Mouse (Mus musculus): ENCODE results near the gene Ppp1r13b. TPM values are rescaled to one million over a fixed set of nuclear protein-coding genes. Genes with fewer than 3 reads are reported as not detected.
A peak's percentile ranks its signal among the peaks of the same experiment; 100 is the strongest.

Gene Ppp1r13b
- polyA plus RNA-seq, 1 experiment from 2014 or later, result 22.9 TPM

GRCm38 (mm10) chr12:111896908-111897661, 10.8 kb downstream of the Ppp1r13b start:
- ATAC-seq (ENCODE audit: insufficient read depth, low FRiP score, low read depth), result peak; percentile 84
- no peak overlapping the region for H3K9ac ChIP-seq
- no peaks in the 10 kb centered on the region for H3K27me3 ChIP-seq (replicated peaks)
- 33% methylated on average over 7 of the region's 7 CpGs for WGBS
- H3K9me3 ChIP-seq, result no peaks in the 10 kb centered on the region
- no peak overlapping the region for H3K4me2 ChIP-seq
- H3K36me3 ChIP-seq, result no peaks in the 10 kb centered on the region
- peaks cover 31% of the 10 kb centered on the region for H3K4me1 ChIP-seq
- no peak overlapping the region for H3K4me3 ChIP-seq (replicated peaks)
- peak overlapping the region; percentile 77 for H3K27ac ChIP-seq

DNA sequence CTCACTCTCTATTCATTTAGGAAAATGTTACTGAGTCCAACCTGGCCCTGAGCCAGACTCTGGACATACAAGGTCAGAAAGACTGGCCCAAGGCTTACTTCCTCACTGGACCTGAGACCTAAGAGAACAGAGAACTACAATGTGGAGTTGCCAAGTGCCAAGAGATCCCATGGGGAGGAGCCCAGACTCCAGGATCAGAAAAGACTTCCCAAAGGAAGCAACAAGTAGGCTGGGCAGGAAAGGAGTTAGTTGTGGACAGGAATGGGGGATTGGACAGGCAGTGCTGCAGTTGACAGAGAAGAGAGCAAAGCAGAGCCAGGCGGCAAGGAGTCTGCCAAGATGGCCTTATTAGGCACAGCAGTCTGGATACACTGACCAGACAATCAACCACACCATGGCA, 13.8 kb downstream of the Ppp1r13b start:
- H3K4me1 ChIP-seq, result peaks cover 28% of the 10 kb centered on the region
- peak overlapping the region; percentile 44; the same call in 1 of the 2 replicates for H3K27ac ChIP-seq
- H3K9me3 ChIP-seq, result no peaks in the 10 kb centered on the region
- ATAC-seq (ENCODE audit: insufficient read depth, low FRiP score, low read depth), result no peak
- no peak overlapping the region for H3K4me2 ChIP-seq
- H3K4me3 ChIP-seq (replicated peaks), result no peak overlapping the region
- 60% methylated on average over 1 of the region's 1 CpGs for WGBS
- no peaks in the 10 kb centered on the region for H3K36me3 ChIP-seq
- no peaks in the 10 kb centered on the region for H3K27me3 ChIP-seq (replicated peaks)
- H3K9ac ChIP-seq, result no peak overlapping the region

- peaks cover 20% of the 10 kb centered on the region for H3K4me1 ChIP-seq
- WGBS, result 100% methylated on average over 1 of the region's 1 CpGs
- ATAC-seq (ENCODE audit: insufficient read depth, low FRiP score, low read depth), result no peak
- H3K36me3 ChIP-seq, result no peaks in the 10 kb centered on the region
- no peaks in the 10 kb centered on the region for H3K27me3 ChIP-seq (replicated peaks)
- H3K27ac ChIP-seq, result no peak overlapping the region
- H3K4me3 ChIP-seq (replicated peaks), result no peak overlapping the region
- no peak overlapping the region for H3K9ac ChIP-seq
- H3K9me3 ChIP-seq, result no peaks in the 10 kb centered on the region
- no peak overlapping the region for H3K4me2 ChIP-seq
These were observed 14.9 kb downstream of the Ppp1r13b start for GRCm38 (mm10) chr12:111892981-111893380.

DNA sequence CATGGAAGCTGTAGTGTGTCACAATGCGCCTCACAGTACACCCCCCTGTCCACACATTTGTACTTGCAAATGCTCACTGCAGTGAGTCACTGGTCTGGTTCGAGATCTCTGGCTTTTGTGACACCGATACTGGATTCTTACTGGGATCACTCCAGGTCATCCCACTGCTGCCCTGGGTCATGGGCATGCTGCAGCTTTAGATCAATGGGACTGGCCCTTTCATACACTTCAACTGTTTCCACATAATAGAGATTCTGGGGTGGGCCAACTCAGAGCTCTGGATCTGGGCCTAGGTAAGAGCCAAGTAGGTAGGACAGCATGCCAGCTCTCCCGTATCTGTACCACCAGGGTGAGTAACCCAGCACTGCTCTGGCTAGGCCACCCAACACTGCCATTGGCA, 16.1 kb downstream of the Ppp1r13b start:
- Histone ChIP-seq H3K9me3 (no peaks in the 10 kb centered on the region), H3K27ac (no peak overlapping the region), H3K4me2 (no peak overlapping the region), H3K4me3 (replicated peaks) (no peak overlapping the region), H3K9ac (no peak overlapping the region), H3K27me3 (replicated peaks) (no peaks in the 10 kb centered on the region), H3K4me1 (peaks cover 11% of the 10 kb centered on the region; the same call in 1 of the 2 replicates), H3K36me3 (no peaks in the 10 kb centered on the region)
- ATAC-seq (ENCODE audit: insufficient read depth, low FRiP score, low read depth), result no peak
- 85% methylated on average over 4 of the region's 4 CpGs for WGBS

DNA sequence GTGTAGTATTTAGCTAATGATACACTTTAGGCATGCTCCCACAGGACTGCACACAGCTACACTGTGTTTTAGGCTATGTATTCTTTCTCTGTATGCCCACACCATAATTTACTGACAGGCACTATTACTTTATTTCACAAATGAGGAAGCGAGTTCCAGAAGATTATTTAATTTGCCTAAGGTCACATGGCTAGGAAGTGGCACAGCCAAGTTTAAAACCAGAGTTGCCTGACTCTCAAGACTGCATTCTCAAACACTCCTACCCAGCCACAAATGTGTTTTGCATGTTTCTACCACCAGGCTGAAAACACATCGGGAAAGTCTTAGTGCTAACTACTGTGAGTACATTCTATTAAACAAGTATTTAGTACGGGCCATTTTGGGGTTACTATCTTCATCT, 18.7 kb downstream of the Ppp1r13b start:
- Histone ChIP-seq H3K36me3 (no peaks in the 10 kb centered on the region), H3K4me2 (no peak overlapping the region), H3K4me1 (peaks cover 2% of the 10 kb centered on the region; the same call in 1 of the 2 replicates), H3K27ac (no peak overlapping the region), H3K9ac (no peak overlapping the region), H3K9me3 (no peaks in the 10 kb centered on the region), H3K4me3 (replicated peaks) (no peak overlapping the region), H3K27me3 (replicated peaks) (no peaks in the 10 kb centered on the region)
- 80% methylated on average over 3 of the region's 3 CpGs for WGBS
- no peak for ATAC-seq (ENCODE audit: insufficient read depth, low FRiP score, low read depth)

- H3K36me3 ChIP-seq, result no peaks in the 10 kb centered on the region
- no peaks in the 10 kb centered on the region for H3K9me3 ChIP-seq
- 82% methylated on average over 4 of the region's 4 CpGs for WGBS
- no peak overlapping the region for H3K4me3 ChIP-seq (replicated peaks)
- H3K27ac ChIP-seq, result no peak overlapping the region
- no peak overlapping the region for H3K4me2 ChIP-seq
- no peak for ATAC-seq (ENCODE audit: insufficient read depth, low FRiP score, low read depth)
- no peak overlapping the region for H3K9ac ChIP-seq
- H3K27me3 ChIP-seq (replicated peaks), result no peaks in the 10 kb centered on the region
- no peaks in the 10 kb centered on the region for H3K4me1 ChIP-seq
These were observed 19.5 kb downstream of the Ppp1r13b start for GRCm38 (mm10) chr12:111888303-111888864.

DNA sequence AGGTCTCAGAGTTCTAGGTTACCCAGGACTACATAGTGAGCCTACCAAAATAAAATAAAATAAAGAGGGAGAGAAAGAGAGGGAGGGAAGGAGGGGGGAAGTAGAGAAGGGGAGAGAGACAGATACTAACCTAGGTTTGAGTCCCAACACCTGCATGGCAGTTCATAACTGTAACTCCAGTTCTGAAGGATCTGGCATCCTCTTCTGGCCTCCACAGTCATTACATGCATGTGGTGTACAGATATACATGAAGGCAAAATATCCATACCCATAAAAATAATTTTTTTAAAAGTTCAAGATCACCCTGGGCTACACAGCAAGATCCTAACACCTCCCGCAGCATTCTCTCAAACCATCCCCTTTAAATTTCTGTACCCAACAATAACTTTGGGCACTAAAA, 20.9 kb downstream of the Ppp1r13b start:
- no peak overlapping the region for H3K4me2 ChIP-seq
- H3K4me3 ChIP-seq (replicated peaks), result no peak overlapping the region
- no peak overlapping the region for H3K27ac ChIP-seq
- no peaks in the 10 kb centered on the region for H3K9me3 ChIP-seq
- H3K36me3 ChIP-seq, result no peaks in the 10 kb centered on the region
- H3K9ac ChIP-seq, result no peak overlapping the region
- H3K4me1 ChIP-seq, result no peaks in the 10 kb centered on the region
- WGBS, result 90% methylated on average over 1 of the region's 1 CpGs
- ATAC-seq (ENCODE audit: insufficient read depth, low FRiP score, low read depth), result no peak
- H3K27me3 ChIP-seq (replicated peaks), result no peaks in the 10 kb centered on the region

DNA sequence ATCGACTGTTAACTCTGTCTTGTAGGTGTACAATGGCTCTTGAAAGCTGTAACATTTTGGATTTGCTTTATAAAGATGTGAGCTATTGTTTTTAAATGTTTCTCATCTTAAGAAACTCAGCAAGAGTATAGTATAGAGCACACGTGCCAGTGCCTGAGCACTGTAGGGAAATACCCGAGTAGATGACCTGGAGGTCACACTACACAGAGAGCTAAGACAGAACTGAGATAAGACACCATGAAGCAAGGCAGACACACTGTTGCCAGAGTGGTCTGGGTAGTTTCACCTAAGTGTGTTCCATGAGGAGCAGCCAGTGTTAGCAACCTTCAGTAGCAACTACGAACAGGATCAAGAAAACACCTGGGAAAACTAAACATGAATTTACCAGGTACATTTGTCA, 25.1 kb downstream of the Ppp1r13b start:
- Histone ChIP-seq H3K9ac (no peak overlapping the region), H3K27me3 (replicated peaks) (no peaks in the 10 kb centered on the region), H3K4me2 (no peak overlapping the region), H3K9me3 (no peaks in the 10 kb centered on the region), H3K4me1 (no peaks in the 10 kb centered on the region), H3K4me3 (replicated peaks) (no peak overlapping the region), H3K36me3 (no peaks in the 10 kb centered on the region), H3K27ac (no peak overlapping the region)
- WGBS, result 26% methylated on average over 4 of the region's 4 CpGs
- no peak; the same call in 1 of the 2 replicates for ATAC-seq (ENCODE audit: insufficient read depth, low FRiP score, low read depth)

DNA sequence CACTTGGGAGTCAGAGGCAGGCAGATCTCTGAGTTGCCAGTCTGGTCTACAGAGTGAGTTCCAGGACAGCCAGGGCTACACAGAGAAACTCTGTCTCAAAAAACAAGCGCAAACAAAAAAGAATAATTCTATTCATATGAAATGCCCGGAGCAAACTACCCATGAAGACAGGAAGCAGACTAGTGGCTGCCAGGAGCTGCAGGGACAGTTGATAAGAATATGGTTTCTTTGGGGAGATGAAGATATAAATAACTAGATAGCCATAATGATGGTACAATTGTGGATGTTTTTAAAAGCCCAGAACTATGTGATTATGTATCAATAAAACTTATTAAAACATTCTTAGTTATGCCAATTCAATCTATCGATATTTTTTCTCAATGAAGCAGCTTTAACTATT, 25.9 kb downstream of the Ppp1r13b start:
- no peak for ATAC-seq (ENCODE audit: insufficient read depth, low FRiP score, low read depth)
- 76% methylated on average over 3 of the region's 3 CpGs for WGBS
- no peaks in the 10 kb centered on the region for H3K27me3 ChIP-seq (replicated peaks)

GRCm38 (mm10) chr12:111878213-111878612, 29.7 kb downstream of the Ppp1r13b start:
- 18% methylated on average over 3 of the region's 3 CpGs for WGBS
- no peak overlapping the region for H3K4me2 ChIP-seq
- peak; percentile 66; the same call in 1 of the 2 replicates for ATAC-seq (ENCODE audit: insufficient read depth, low FRiP score, low read depth)

More for the DNA sequence above, 25.9 kb downstream of the Ppp1r13b start:
- H3K4me3 ChIP-seq (replicated peaks), result no peak overlapping the region
- no peaks in the 10 kb centered on the region for H3K9me3 ChIP-seq
- H3K36me3 ChIP-seq, result no peaks in the 10 kb centered on the region
- no peak overlapping the region for H3K9ac ChIP-seq
- no peak overlapping the region for H3K27ac ChIP-seq
- no peaks in the 10 kb centered on the region for H3K4me1 ChIP-seq
- H3K4me2 ChIP-seq, result no peak overlapping the region

DNA sequence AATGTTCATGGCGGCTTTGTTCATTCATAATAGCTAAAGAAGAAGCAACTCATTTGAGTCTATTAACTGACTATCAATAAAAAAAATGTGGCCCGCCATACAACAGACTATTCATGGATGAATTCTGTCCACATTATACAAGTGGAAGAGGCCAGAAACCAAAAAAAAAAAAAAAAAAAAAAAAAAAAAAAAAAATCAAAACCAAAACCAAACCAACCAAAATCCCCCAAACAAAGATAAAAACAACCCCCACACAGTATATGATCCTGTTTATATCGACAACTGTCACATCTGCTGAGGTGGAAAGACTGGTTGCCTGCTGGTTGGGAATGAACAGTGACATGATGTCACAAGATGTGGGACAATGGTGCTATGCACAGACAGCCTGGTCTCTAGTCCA, 32.4 kb downstream of the Ppp1r13b start:
- no peaks in the 10 kb centered on the region for H3K4me1 ChIP-seq
- ATAC-seq (ENCODE audit: insufficient read depth, low FRiP score, low read depth), result no peak
- no peak overlapping the region for H3K27ac ChIP-seq
- no peaks in the 10 kb centered on the region for H3K27me3 ChIP-seq (replicated peaks)
- H3K9me3 ChIP-seq, result no peaks in the 10 kb centered on the region
- no peak overlapping the region for H3K4me3 ChIP-seq (replicated peaks)
- 0 out of 2 replicates have a peak, but pooled peaks cover 4% of the 10 kb centered on the region for H3K36me3 ChIP-seq
- WGBS, result 86% methylated on average over 3 of the region's 3 CpGs
- no peak overlapping the region for H3K9ac ChIP-seq
- no peak overlapping the region for H3K4me2 ChIP-seq

More at GRCm38 (mm10) chr12:111878213-111878612, 29.7 kb downstream of the Ppp1r13b start:
- H3K4me1 ChIP-seq, result no peaks in the 10 kb centered on the region
- H3K36me3 ChIP-seq, result no peaks in the 10 kb centered on the region
- no peak overlapping the region for H3K9ac ChIP-seq
- no peak overlapping the region for H3K4me3 ChIP-seq (replicated peaks)
- H3K27me3 ChIP-seq (replicated peaks), result no peaks in the 10 kb centered on the region
- H3K27ac ChIP-seq, result no peak overlapping the region
- H3K9me3 ChIP-seq, result no peaks in the 10 kb centered on the region

DNA sequence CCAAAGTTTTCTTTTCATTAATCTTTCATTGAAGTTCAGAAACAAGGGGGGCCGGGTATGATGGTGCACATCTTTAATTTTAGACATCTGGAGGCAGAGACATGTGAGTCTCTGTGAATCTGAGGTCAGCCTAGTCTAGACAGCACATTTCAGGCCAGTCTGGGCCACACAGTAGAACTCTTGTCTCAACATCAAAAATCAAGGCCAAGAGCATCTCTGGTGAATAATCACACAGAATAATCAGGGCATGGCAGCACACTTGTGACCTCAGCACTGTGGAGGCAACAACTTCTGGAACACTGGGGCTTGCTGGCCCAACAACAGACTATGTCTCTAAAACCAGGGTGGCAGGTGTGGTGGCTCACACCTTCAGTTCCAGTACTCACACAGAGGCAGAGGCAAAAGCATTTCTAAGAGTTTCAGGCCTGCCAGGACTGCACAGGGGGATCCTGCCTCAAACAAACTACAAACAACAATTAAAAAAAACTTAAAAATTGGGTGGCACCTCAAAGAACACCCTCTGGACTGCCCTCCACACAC, 33.2 kb downstream of the Ppp1r13b start:
- no peaks in the 10 kb centered on the region for H3K4me1 ChIP-seq
- 0 out of 2 replicates have a peak, but pooled peaks cover 4% of the 10 kb centered on the region for H3K36me3 ChIP-seq
- H3K4me3 ChIP-seq (replicated peaks), result no peak overlapping the region
- H3K9ac ChIP-seq, result no peak overlapping the region
- WGBS, result 48% methylated on average over 1 of the region's 1 CpGs
- H3K27me3 ChIP-seq (replicated peaks), result no peaks in the 10 kb centered on the region
- H3K27ac ChIP-seq, result no peak overlapping the region
- ATAC-seq (ENCODE audit: insufficient read depth, low FRiP score, low read depth), result no peak
- no peaks in the 10 kb centered on the region for H3K9me3 ChIP-seq
- H3K4me2 ChIP-seq, result no peak overlapping the region

All from stomach, embryonic 15.5 days (tissue).